10 mouse cellular contexts compared by ENCODE assay signal in the genomic region with DNA sequence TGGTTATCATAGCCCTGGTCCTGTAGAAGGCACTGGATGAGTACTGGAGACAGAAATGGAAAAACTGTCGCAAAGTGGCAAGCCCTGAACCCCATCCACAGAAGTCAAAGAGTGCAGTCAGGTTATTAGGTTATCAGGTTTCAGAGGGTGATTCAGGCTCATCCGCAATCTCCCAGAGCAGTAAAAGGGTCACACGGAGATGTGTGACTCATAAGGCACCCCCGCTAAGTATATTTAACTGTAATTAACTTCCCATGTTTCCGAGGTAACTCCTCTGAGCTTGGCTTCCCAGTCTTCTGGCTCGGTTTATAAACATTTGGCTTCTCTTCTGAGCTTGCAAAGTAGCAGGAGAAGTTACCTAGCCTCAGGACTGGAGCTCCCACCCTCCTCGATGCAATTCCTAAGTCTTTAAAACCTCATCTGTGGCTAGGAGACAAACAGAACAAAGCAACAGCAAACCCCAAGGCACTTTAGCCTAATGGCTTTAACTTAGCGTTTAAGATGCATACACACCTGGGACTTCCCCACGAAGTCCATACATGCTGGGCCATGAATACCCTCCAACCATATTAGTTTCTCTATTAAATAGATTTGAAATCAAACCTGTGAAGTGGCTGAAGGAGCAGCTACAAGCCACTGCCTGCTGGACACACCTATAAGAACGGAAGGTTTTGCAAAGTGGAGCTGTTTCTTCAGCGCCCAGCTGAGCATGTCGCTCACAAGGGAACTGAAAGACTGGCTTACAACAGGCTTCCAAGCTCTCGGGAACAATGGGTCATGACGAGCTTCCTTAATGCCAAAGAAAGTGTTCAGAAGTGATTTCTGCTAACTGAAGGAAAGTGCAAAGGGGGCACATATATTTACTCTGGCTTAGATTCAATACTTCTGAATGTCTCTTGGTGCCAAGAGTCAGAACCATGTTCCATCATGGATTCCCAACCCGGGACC.
DNase-seq lines count a peak whose midpoint lies in the region; ATAC-seq and TF ChIP-seq lines count a peak whose summit lies in the region.
"Had no signal": no experiment of that assay in that cellular context is flagged by ENCODE, and none has a peak within 500 bp of the region (broad histone marks: within the 10 kb centered on the region; RNA-seq: fewer than 3 reads in every experiment).

No protein-coding gene starts in this region.

- H3K4me1 ChIP-seq in embryonic facial prominence, embryonic 13.5 days = peaks cover 33% of the 10 kb centered on the region
- peaks cover 43% of the 10 kb centered on the region for H3K4me1 ChIP-seq in embryonic facial prominence, embryonic 10.5 days
- H3K4me1 ChIP-seq in heart, postnatal 0 days (ENCODE audit: control insufficient read depth, insufficient read depth) = peaks cover 43% of the 10 kb centered on the region
- H3K4me1 ChIP-seq in forebrain, embryonic 12.5 days = peaks cover 42% of the 10 kb centered on the region

- DNase-seq in embryonic facial prominence, embryonic 10.5 days (ENCODE audit: low spot score) = no peak
- peak; percentile 39 to 54 for DNase-seq in lung, adult 18-20 months
- DNase-seq in lung, postnatal 25 days (ENCODE audit: low spot score) = no peak
- peak; percentile 53 for DNase-seq in heart, postnatal 0 days (ENCODE audit: low spot score)
- DNase-seq in splenic B cell, adult 2 months (ENCODE audit: low read depth, low spot score) = peak; percentile 62
- no peak for DNase-seq in thymus, adult 18-20 months
- DNase-seq: adrenal gland, postnatal 10 days; liver, embryonic 13.5 days had no signal

- peak overlapping the region; percentile 7; the same call in 1 of the 2 replicates for H3K27ac ChIP-seq in embryonic facial prominence, embryonic 13.5 days
- H3K27ac ChIP-seq in embryonic facial prominence, embryonic 10.5 days (replicated peaks) = no peak overlapping the region
- H3K27ac ChIP-seq in heart, postnatal 0 days (ENCODE audit: low read depth) = peak overlapping the region; percentile 46
- H3K27ac ChIP-seq in forebrain, embryonic 12.5 days = no peak overlapping the region
- H3K27ac ChIP-seq: liver, embryonic 13.5 days had no signal

- H3K9ac ChIP-seq in embryonic facial prominence, embryonic 13.5 days = no peak overlapping the region
- H3K9ac ChIP-seq in heart, postnatal 0 days (replicated peaks; ENCODE audit: low read depth, low read length) = no peak overlapping the region
- no peak overlapping the region for H3K9ac ChIP-seq in forebrain, embryonic 12.5 days
- H3K9ac ChIP-seq: liver, embryonic 13.5 days had no signal

- H3K9me3 ChIP-seq in embryonic facial prominence, embryonic 13.5 days = no peaks in the 10 kb centered on the region
- H3K9me3 ChIP-seq in embryonic facial prominence, embryonic 10.5 days = no peaks in the 10 kb centered on the region
- no peaks in the 10 kb centered on the region for H3K9me3 ChIP-seq in heart, postnatal 0 days (replicated peaks; ENCODE audit: control insufficient read depth, low read length)
- no peaks in the 10 kb centered on the region for H3K9me3 ChIP-seq in forebrain, embryonic 12.5 days
- H3K9me3 ChIP-seq: liver, embryonic 13.5 days had no signal

- no peak overlapping the region for H3K4me3 ChIP-seq in embryonic facial prominence, embryonic 13.5 days
- no peak overlapping the region for H3K4me3 ChIP-seq in embryonic facial prominence, embryonic 10.5 days
- H3K4me3 ChIP-seq in heart, postnatal 0 days (ENCODE audit: low read depth, low read length) = no peak overlapping the region; the same call in 1 of the 2 replicates
- H3K4me3 ChIP-seq in forebrain, embryonic 12.5 days (replicated peaks) = no peak overlapping the region
- H3K4me3 ChIP-seq: liver, embryonic 13.5 days had no signal

- TF ChIP-seq EP300 in heart, postnatal 0 days (IDR thresholded peaks at IDR 0.05; ENCODE audit: low read depth) = no peak

- 43% methylated on average over 15 of the region's 15 CpGs for WGBS in embryonic facial prominence, embryonic 13.5 days
- WGBS in embryonic facial prominence, embryonic 10.5 days = 51% methylated on average over 15 of the region's 15 CpGs
- 50% methylated on average over 15 of the region's 15 CpGs for WGBS in heart, postnatal 0 days
- WGBS in forebrain, embryonic 12.5 days = 47% methylated on average over 15 of the region's 15 CpGs

- ATAC-seq in embryonic facial prominence, embryonic 13.5 days (ENCODE audit: insufficient number of reproducible peaks, insufficient read depth, low FRiP score, low TSS enrichment, low read depth) = no peak
- no peak for ATAC-seq in heart, postnatal 0 days (ENCODE audit: insufficient read depth, low read depth)
- no peak for ATAC-seq in forebrain, embryonic 12.5 days (ENCODE audit: low FRiP score)

- no peak for TF ChIP-seq CTCF in heart, postnatal 0 days (IDR thresholded peaks at IDR 0.05; ENCODE audit: low read depth)

- 0 out of 2 replicates have a peak overlapping the region, but pooled peaks have one; percentile 3 for H3K4me2 ChIP-seq in embryonic facial prominence, embryonic 13.5 days
- H3K4me2 ChIP-seq in heart, postnatal 0 days (ENCODE audit: low read depth, low read length) = peak overlapping the region; percentile 20
- H3K4me2 ChIP-seq in forebrain, embryonic 12.5 days = no peak overlapping the region
- H3K4me2 ChIP-seq: liver, embryonic 13.5 days had no signal

- H3K36me3 ChIP-seq in embryonic facial prominence, embryonic 13.5 days = no peaks in the 10 kb centered on the region
- H3K36me3 ChIP-seq in embryonic facial prominence, embryonic 10.5 days (replicated peaks) = no peaks in the 10 kb centered on the region
- H3K36me3 ChIP-seq in heart, postnatal 0 days (replicated peaks; ENCODE audit: control insufficient read depth, insufficient read depth, low read length) = no peaks in the 10 kb centered on the region
- H3K36me3 ChIP-seq in splenic B cell, adult 2 months (ENCODE audit: control insufficient read depth, insufficient read depth, low read length, poor library complexity, severe bottlenecking) = no peaks in the 10 kb centered on the region
- no peaks in the 10 kb centered on the region for H3K36me3 ChIP-seq in forebrain, embryonic 12.5 days (replicated peaks)
- H3K36me3 ChIP-seq: liver, embryonic 13.5 days had no signal

- no peaks in the 10 kb centered on the region for H3K27me3 ChIP-seq in embryonic facial prominence, embryonic 13.5 days
- no peaks in the 10 kb centered on the region for H3K27me3 ChIP-seq in embryonic facial prominence, embryonic 10.5 days (replicated peaks; ENCODE audit: low read depth, poor library complexity, severe bottlenecking)
- no peaks in the 10 kb centered on the region for H3K27me3 ChIP-seq in heart, postnatal 0 days (ENCODE audit: control insufficient read depth, insufficient read depth, low read length)
- no peaks in the 10 kb centered on the region for H3K27me3 ChIP-seq in splenic B cell, adult 2 months (ENCODE audit: control insufficient read depth, insufficient read depth, low read length, poor library complexity, severe bottlenecking)
- no peaks in the 10 kb centered on the region for H3K27me3 ChIP-seq in forebrain, embryonic 12.5 days
- H3K27me3 ChIP-seq: liver, embryonic 13.5 days had no signal

Comparison
In these comparisons a context has a peak if more than half of its experiments do, and no peak if none do; other contexts are left out.
1. H3K27ac ChIP-seq: peak in embryonic facial prominence, embryonic 13.5 days (single experiment) and heart, postnatal 0 days (single experiment); none in embryonic facial prominence, embryonic 10.5 days (single experiment) and forebrain, embryonic 12.5 days (single experiment).
2. DNase-seq: peak in lung, adult 18-20 months (2 of 2), heart, postnatal 0 days (single experiment) and splenic B cell, adult 2 months (single experiment); none in embryonic facial prominence, embryonic 10.5 days (single experiment), lung, postnatal 25 days (single experiment) and thymus, adult 18-20 months (0 of 2).